Mouse (Mus musculus) induced T-regulatory cell, adult 2 months (primary cell): ENCODE measurements at regions not wholly inside any gene's neighbourhood (a gene's known extent, or its start where the extent isn't known, plus 50 kb on each side); places are given as distances from the start of the nearest gene placed in this dataset.

Experiments
- DNase-seq: peaks from one replicate; pipeline ENCODE4 v3.0.0-alpha.2; 2012; ENCODE audit warnings: low read depth

- DNase-seq = no peak
These were observed 286.9 kb downstream of the Pdcd6ip start for GRCm38 (mm10) chr9:113421121-113421520.

DNA sequence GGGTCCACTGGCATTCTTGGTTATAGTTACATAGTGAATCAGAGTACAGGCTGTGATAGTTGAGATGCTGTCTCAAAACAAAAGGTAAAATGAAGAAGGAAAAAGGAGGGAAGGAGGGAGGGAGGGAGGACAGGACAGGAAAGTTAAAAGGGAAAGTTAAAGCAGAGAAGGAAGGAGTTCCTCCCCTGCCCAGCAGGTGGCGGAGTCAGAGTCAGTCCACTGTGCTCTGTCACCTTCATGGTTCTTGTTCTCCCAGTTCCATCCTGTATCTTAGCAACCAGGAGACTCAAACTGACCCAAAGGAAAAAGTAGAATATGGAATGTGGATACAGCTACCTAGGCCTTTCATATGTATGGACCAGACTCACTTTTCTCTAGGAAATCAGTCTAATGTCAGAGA, 288.3 kb downstream of the Pdcd6ip start:
- no peak for DNase-seq

GRCm38 (mm10) chr9:113417106-113417505, 291.0 kb downstream of the Pdcd6ip start:
- DNase-seq = no peak

DNA sequence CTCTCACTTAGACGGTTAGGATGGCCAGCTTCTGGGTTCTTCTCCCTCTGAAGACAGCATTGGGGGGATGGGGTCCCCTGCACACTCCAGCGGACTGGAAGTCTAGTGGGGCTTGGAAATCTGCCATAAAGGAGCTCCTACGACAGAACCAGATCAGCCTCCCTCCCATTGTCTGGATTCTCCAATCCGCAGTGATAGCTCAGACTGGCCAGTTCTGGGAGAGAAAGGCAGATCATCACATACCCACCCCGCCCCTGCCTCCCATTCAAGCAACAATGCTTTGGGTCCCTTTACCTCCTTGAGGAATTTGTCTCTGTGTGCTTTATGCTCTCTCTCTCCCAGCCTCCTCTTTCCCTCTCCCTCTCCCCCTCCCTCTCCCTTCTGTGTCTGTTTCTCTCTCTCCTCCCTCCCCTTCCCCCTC, 292.5 kb downstream of the Pdcd6ip start:
- DNase-seq = no peak

GRCm38 (mm10) chr9:113414690-113415089, 293.4 kb downstream of the Pdcd6ip start:
- DNase-seq = no peak

DNA sequence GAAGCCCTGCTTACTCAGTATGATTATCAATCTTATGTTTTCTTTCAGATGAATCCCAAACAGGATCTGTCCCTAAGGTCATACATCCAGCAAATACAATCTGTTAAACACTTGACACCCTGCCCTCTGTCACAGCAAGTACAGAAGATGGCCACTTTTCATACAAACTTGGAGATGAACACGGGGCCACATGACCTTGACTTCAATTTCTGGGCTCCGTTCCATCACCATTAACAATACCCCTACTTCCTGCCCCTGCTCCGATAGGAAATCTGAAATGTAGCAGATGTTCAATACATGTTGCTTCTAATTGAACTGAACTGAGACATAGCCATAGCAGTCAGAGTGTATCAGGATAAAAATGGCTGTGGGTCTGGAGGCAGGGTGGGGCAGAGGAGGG, 294.2 kb downstream of the Pdcd6ip start:
- no peak for DNase-seq

DNA sequence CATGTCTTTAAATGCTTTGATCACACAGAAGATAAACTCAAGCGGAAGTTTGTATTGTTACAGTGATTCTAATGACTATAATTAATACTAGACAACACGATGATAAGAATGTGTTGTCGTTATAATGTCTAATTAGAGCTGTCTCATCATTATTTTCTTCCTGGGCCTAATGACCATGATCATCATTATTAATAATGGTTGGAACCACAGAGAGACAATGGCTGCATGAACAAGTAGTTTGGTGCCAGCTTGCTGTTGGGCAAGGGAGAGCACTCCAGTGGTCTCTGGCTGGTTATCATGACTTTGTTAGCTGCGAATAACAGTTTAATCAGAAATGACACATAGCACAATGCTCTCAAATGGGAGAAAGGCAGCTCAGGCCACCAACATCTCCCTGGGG, 296.4 kb downstream of the Pdcd6ip start:
- no peak for DNase-seq

GRCm38 (mm10) chr9:113408521-113408920, 299.5 kb downstream of the Pdcd6ip start:
- DNase-seq = no peak

DNA sequence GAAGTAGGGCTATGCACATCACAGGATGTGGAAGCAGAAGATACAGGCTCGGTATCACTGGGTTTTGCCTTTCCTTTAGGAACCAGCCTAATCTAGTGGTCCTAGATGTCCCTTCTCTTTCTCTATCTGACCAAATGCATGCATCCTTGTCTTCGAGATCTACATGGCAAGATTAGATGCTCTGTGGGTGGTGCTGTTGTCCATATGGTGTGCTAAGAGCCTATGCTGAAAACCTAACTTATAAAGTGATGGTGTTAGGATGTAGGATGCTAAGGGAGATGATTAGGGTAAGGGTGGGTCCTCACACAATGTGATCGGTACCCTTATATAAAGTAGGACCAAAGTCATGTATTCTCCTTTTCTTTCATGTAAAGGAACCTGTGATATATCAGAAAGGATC, 313.7 kb downstream of the Pdcd6ip start:
- DNase-seq = no peak

GRCm38 (mm10) chr9:113387356-113387755, 320.7 kb downstream of the Pdcd6ip start:
- no peak for DNase-seq

- DNase-seq = no peak
These were observed 326.4 kb downstream of the Pdcd6ip start for GRCm38 (mm10) chr9:113381591-113382110.

- DNase-seq = no peak
These were observed 327.5 kb downstream of the Pdcd6ip start for GRCm38 (mm10) chr9:113380408-113381129.

GRCm38 (mm10) chr9:113378525-113378924, 329.5 kb downstream of the Pdcd6ip start:
- no peak for DNase-seq

DNA sequence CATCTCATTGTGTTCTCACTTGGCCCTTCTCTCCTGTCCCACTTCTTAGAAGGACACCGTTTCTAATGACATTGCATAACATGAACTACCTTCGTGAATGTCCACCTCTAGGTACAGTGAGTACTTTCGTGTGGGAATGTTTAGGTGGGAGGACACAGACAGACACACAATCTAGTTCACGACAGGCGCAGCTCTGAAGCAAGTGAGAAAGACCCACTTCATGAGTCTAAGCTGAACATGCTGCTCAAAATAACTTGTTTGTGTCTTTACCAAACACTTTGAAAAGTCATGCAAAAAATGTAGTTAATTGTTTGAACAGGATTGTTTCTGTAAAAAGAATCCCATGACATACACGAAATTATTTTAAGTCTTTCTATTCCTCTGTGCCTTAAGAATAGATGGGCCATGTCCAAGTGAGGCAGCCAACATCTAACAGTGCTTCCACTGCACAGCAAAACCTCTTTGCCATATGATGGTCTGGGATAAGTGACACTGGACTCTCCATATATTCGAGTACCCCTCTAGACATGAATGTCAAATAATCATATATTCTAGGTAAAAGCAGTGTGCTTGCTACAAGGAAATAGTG, 336.2 kb downstream of the Pdcd6ip start:
- no peak for DNase-seq

GRCm38 (mm10) chr9:113347942-113348341, 360.1 kb downstream of the Pdcd6ip start:
- no peak for DNase-seq

DNA sequence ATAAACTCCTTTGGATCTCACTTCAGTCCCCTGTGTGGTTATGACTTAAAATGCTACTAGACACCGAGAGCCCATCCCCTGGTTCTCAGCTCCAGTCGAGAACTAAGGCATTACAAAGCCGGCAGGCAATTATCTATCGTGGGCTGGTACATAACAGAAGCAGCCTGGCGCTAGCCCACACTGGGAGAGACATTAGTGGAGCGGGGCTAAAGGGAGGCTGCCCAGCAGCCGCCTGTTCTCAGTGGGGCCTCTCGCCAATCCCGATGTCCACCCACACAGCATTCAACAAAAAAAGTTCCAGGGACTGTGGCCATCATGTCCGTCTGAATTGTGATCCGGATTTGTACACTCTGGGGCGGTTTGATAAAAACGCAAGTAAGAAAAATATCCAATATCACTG, 361.5 kb downstream of the Pdcd6ip start:
- DNase-seq = no peak

- no peak for DNase-seq
These were observed 365.9 kb downstream of the Pdcd6ip start for GRCm38 (mm10) chr9:113342131-113342530.

DNA sequence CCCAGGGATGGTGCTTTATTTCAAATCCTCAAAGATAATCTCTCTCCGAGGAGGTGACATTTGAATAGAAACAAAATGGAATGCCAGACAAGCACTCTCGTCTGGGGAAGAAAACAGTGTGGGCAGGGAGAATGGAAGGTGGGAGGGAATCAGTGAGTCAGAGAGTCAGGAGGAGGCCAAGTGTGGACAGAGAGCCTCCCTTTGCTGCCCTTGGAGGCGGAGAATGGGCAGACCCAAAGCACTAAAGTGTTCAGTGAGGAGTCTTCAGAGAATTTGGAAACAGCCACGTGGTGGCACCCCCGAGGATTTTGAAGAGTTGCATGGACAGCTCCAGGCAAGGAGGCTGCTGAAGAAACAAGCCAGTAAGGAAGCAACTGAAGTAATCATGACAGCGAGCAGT, 367.2 kb downstream of the Pdcd6ip start:
- DNase-seq = no peak

DNA sequence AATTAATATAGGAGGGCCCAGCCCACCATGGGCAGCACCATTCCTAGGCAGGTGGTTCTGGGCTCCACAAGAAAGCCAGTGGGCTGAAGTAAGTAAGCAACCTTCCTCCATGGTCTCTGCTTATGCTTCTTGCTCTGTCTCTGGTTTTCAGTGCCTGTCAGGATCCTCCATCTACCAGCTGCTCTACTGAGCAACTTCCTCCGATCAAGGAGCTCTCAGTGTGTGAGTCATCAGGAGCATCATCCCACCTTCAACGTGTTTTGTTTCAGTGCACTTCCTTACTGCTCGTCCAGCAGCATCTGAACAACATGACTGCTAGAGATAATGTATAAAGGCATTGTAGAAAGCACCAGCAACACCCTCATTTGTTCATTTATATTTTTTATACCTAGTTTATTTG, 368.0 kb downstream of the Pdcd6ip start:
- DNase-seq = no peak

GRCm38 (mm10) chr9:113324489-113324888, 383.6 kb downstream of the Pdcd6ip start:
- no peak for DNase-seq

- no peak for DNase-seq
These were observed 398.1 kb downstream of the Pdcd6ip start for GRCm38 (mm10) chr9:113309707-113310574.

GRCm38 (mm10) chr9:113305761-113306160, 402.3 kb downstream of the Pdcd6ip start:
- no peak for DNase-seq

- no peak for DNase-seq
These were observed 405.6 kb downstream of the Pdcd6ip start for GRCm38 (mm10) chr9:113302429-113302828.
